Mouse (Mus musculus): Measurements from ENCODE around the gene Swi5. TPM values are rescaled to one million over a fixed set of nuclear protein-coding genes. Genes with fewer than 3 reads are reported as not detected.

Swi5 gene
- total and polyA plus RNA-seq, 3 experiments = 371 to 480 TPM; not detected in 1

DNA sequence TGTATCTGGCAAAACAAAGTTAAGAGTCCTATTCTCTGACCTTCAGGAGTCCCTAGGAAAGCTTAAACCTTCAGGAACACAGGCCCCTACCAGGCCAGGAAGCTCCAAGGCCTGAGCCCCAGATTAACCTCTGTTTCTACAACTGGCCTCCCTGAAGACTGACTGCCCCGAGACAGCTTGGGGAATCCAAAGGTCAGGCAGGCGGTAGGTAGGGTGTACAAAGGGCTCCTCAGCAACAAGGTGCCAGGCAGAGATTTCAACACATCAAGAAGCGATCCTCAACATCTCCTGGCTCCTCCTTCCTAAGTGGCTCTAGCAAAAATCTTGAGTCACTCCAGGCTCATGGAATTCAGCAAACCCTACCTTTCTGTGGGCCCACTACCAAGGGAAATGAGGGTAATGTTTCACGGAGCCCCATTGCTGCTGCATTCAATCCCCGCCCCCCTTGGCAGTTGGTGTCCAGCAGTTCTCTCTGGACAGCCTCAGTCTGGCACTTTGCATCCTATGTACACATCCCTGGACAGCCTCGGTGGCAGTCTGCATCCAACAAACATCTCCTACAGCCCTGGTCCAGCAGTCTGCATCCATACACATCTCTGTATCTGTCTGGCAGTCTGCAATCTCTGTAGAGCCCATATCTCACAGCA is 28.9 kb downstream of the Swi5 start:
- H3K9ac ChIP-seq (ENCODE audit: control insufficient read depth, low read depth, low read length, poor library complexity, severe bottlenecking) = peak overlapping the region; percentile 87

DNA sequence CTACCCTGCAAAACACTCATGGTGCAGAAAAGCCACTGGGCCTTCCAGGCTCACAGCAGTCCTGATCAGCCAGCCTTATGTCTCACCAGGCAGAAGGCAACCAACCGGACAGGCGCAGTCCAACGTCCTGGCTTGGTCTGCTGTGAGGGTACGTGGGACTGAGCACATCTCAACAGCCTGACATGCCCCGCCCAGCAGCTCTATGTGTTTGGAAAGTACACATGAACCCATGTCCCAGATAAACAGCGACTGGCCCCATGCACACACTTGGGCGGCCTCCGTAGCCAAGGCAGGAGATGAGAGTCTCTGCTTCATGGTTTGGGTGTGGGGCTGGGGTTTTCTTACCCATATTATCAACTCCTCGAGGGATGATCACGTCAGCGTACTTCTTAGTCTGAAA is 31.6 kb downstream of the Swi5 start:
- TF ChIP-seq ELF1 (IDR thresholded peaks at IDR 0.05; ENCODE audit: low read depth, low read length) (no peak), ZKSCAN1 (IDR thresholded peaks at IDR 0.05; ENCODE audit: low read depth, low read length) (no peak)
- H3K4me1 ChIP-seq (ENCODE audit: control insufficient read depth in 1 of 2, insufficient read depth in 2 of 2, low read length in 2 of 2) = peaks cover 0 to 5% of the 10 kb centered on the region in 2 experiments; a peak in 1 of 4 replicates
- H3K27me3 ChIP-seq (ENCODE audit: control insufficient read depth in 1 of 2, insufficient read depth in 2 of 2, low read length in 2 of 2) = no peaks in the 10 kb centered on the region
- no peaks in the 10 kb centered on the region for H3K9me3 ChIP-seq (replicated peaks; ENCODE audit: insufficient read depth, low read length)
- H3K27ac ChIP-seq (ENCODE audit: control insufficient read depth, low read depth, low read length) = no peak overlapping the region
- H3K9ac ChIP-seq (ENCODE audit: control insufficient read depth, low read depth, low read length, poor library complexity, severe bottlenecking) = no peak overlapping the region
- DNase-seq (ENCODE audit: low read depth, low spot score) = no peak
- H3K36me3 ChIP-seq (ENCODE audit: control insufficient read depth in 1 of 2, insufficient read depth in 2 of 2, low read length in 2 of 2) = peaks cover 4% of the 10 kb centered on the region in 2 experiments; a peak in 2 of 4 replicates
- H3K4me3 ChIP-seq (ENCODE audit: control insufficient read depth in 1 of 2, insufficient read depth in 1 of 2, low read depth in 2 of 2, low read length in 2 of 2) = no peak overlapping the region
- H3K79me2 ChIP-seq (ENCODE audit: control insufficient read depth, insufficient read depth, low read length, poor library complexity) = peaks cover 14% of the 10 kb centered on the region

More for the DNA sequence above, 28.9 kb downstream of the Swi5 start:
- Histone ChIP-seq H3K79me2 (ENCODE audit: control insufficient read depth, insufficient read depth, low read length, poor library complexity) (peaks cover 14% of the 10 kb centered on the region), H3K9me3 (replicated peaks; ENCODE audit: insufficient read depth, low read length) (no peaks in the 10 kb centered on the region), H3K4me3 (ENCODE audit: control insufficient read depth in 1 of 2, insufficient read depth in 1 of 2, low read depth in 2 of 2, low read length in 2 of 2) (peak overlapping the region; percentile 81 to 95), H3K4me1 (ENCODE audit: control insufficient read depth in 1 of 2, insufficient read depth in 2 of 2, low read length in 2 of 2) (peaks cover 0 to 5% of the 10 kb centered on the region in 2 experiments; a peak in 1 of 4 replicates), H3K36me3 (ENCODE audit: control insufficient read depth in 1 of 2, insufficient read depth in 2 of 2, low read length in 2 of 2) (peaks cover 4% of the 10 kb centered on the region in 2 experiments; a peak in 2 of 4 replicates), H3K27ac (ENCODE audit: control insufficient read depth, low read depth, low read length) (no peak overlapping the region; the same call in 1 of the 2 replicates), H3K27me3 (ENCODE audit: control insufficient read depth in 1 of 2, insufficient read depth in 2 of 2, low read length in 2 of 2) (no peaks in the 10 kb centered on the region)
- DNase-seq (ENCODE audit: low read depth, low spot score) = no peak
- no peak for TF ChIP-seq E2F4 (IDR thresholded peaks at IDR 0.05; ENCODE audit: borderline replicate concordance, low read depth, low read length)
- TF ChIP-seq TBP (IDR thresholded peaks at IDR 0.05; ENCODE audit: low read depth, low read length) = no peak
- TF ChIP-seq SIN3A (IDR thresholded peaks at IDR 0.05; ENCODE audit: low read length) = no peak
- no peak for TF ChIP-seq MYB (IDR thresholded peaks at IDR 0.05; ENCODE audit: low read depth, low read length)

DNA sequence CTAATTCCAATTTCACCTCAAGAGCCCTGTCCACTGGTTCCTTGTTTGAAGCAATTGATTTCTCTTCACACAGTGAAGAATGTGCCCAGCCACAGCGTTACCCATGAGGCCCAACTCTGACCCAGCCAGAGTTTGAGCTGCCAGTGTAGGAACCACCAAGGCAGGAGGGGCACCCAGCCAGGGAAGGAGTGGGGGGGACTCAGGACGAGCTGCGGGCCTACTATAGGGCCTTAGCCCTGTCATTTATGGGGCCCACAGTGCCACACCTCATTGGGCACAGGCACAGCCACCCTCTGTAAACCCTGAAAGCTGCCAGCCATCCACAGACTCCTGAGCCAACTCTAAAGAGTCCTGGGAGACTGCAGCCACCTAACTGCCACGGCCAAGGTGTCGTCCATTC is 33.3 kb downstream of the Swi5 start:
- peaks cover 11% of the 10 kb centered on the region for H3K79me2 ChIP-seq (ENCODE audit: control insufficient read depth, insufficient read depth, low read length, poor library complexity)
- no peak for DNase-seq (ENCODE audit: low read depth, low spot score)
- H3K27me3 ChIP-seq (ENCODE audit: control insufficient read depth in 1 of 2, insufficient read depth in 2 of 2, low read length in 2 of 2) = no peaks in the 10 kb centered on the region
- no peak overlapping the region for H3K27ac ChIP-seq (ENCODE audit: control insufficient read depth, low read depth, low read length)
- H3K9ac ChIP-seq (ENCODE audit: control insufficient read depth, low read depth, low read length, poor library complexity, severe bottlenecking) = no peak overlapping the region
- H3K4me1 ChIP-seq (ENCODE audit: control insufficient read depth in 1 of 2, insufficient read depth in 2 of 2, low read length in 2 of 2) = peaks cover 0 to 2% of the 10 kb centered on the region in 2 experiments; a peak in 1 of 4 replicates
- peaks cover 0 to 4% of the 10 kb centered on the region in 2 experiments; a peak in 2 of 4 replicates for H3K36me3 ChIP-seq (ENCODE audit: control insufficient read depth in 1 of 2, insufficient read depth in 2 of 2, low read length in 2 of 2)
- TF ChIP-seq POLR2A (IDR thresholded peaks at IDR 0.05; ENCODE audit: control insufficient read depth in 1 of 2, insufficient read depth in 1 of 2, low read depth in 1 of 2, low read length in 2 of 2, poor library complexity in 1 of 2) = no peak; a peak in 1 of 4 replicates
- TF ChIP-seq BHLHE40 (IDR thresholded peaks at IDR 0.05; ENCODE audit: borderline replicate concordance, low read depth, low read length) = no peak
- TF ChIP-seq USF2 (IDR thresholded peaks at IDR 0.05; ENCODE audit: borderline replicate concordance in 1 of 2, insufficient read depth in 1 of 2, low read depth in 1 of 2, low read length in 2 of 2) = no peak
- no peak for TF ChIP-seq ELF1 (IDR thresholded peaks at IDR 0.05; ENCODE audit: low read depth, low read length)
- no peak overlapping the region for H3K4me3 ChIP-seq (ENCODE audit: control insufficient read depth in 1 of 2, insufficient read depth in 1 of 2, low read depth in 2 of 2, low read length in 2 of 2)
- H3K9me3 ChIP-seq (replicated peaks; ENCODE audit: insufficient read depth, low read length) = no peaks in the 10 kb centered on the region
